Mouse (Mus musculus): ENCODE data around the gene Rgcc.

- no peak for TF ChIP-seq CTCF (IDR thresholded peaks at IDR 0.05; ENCODE audit: low read depth)
- TF ChIP-seq EP300 (optimal IDR thresholded peaks at IDR 0.05), result no peak
Measured at GRCm38 (mm10) chr14:79296201-79296600, 5.2 kb downstream of the Rgcc start.
